8 mouse cellular contexts compared by ENCODE assay signal in genomic region chr8:71628396-71629095, GRCm38 (mm10). TPM values are rescaled to one million over a fixed set of nuclear protein-coding genes. Genes with fewer than 3 reads are reported as not detected.
A peak's percentile ranks its signal among the peaks of the same experiment; 100 is the strongest.
DNase-seq lines count a peak whose midpoint lies in the region; ATAC-seq and TF ChIP-seq lines count a peak whose summit lies in the region.

No protein-coding gene starts in this region.

- H3K4me2 ChIP-seq in heart, embryonic 13.5 days: peak overlapping the region; percentile 91
- peak overlapping the region; percentile 90 for H3K4me2 ChIP-seq in hindbrain, embryonic 13.5 days

- TF ChIP-seq CTCF in MEL (IDR thresholded peaks at IDR 0.05 in 2 of 3, conservative IDR thresholded peaks at IDR 0.05 in 1 of 3; ENCODE audit: control insufficient read depth in 1 of 3, insufficient read depth in 1 of 3, low read depth in 2 of 3, low read length in 3 of 3, poor library complexity in 1 of 3, severe bottlenecking in 1 of 3): no peak

- H3K9ac ChIP-seq in heart, embryonic 13.5 days: peak overlapping the region; percentile 80
- peak overlapping the region; percentile 68 for H3K9ac ChIP-seq in MEL (ENCODE audit: control insufficient read depth, low read depth, low read length, poor library complexity, severe bottlenecking)
- H3K9ac ChIP-seq in hindbrain, embryonic 13.5 days: peak overlapping the region; percentile 80

- peaks cover 42% of the 10 kb centered on the region for H3K27me3 ChIP-seq in heart, embryonic 13.5 days (replicated peaks)
- no peaks in the 10 kb centered on the region for H3K27me3 ChIP-seq in MEL (ENCODE audit: control insufficient read depth in 1 of 2, insufficient read depth in 2 of 2, low read length in 2 of 2)
- peaks cover 36% of the 10 kb centered on the region for H3K27me3 ChIP-seq in hindbrain, embryonic 13.5 days
- H3K27me3 ChIP-seq in midbrain, embryonic 10.5 days (ENCODE audit: low read depth, poor library complexity, severe bottlenecking): peaks cover 46% of the 10 kb centered on the region

- H3K4me1 ChIP-seq in heart, embryonic 13.5 days: peaks cover 30% of the 10 kb centered on the region
- peaks cover 2 to 35% of the 10 kb centered on the region in 2 experiments; a peak in 3 of 4 replicates for H3K4me1 ChIP-seq in MEL (ENCODE audit: control insufficient read depth in 1 of 2, insufficient read depth in 2 of 2, low read length in 2 of 2)
- H3K4me1 ChIP-seq in hindbrain, embryonic 13.5 days (replicated peaks): peaks cover 19% of the 10 kb centered on the region
- peaks cover 36% of the 10 kb centered on the region for H3K4me1 ChIP-seq in midbrain, embryonic 10.5 days

- peak overlapping the region; percentile 57 for H3K4me3 ChIP-seq in heart, embryonic 13.5 days
- peak overlapping the region; percentile 64 to 88 for H3K4me3 ChIP-seq in MEL (ENCODE audit: control insufficient read depth in 1 of 2, insufficient read depth in 1 of 2, low read depth in 2 of 2, low read length in 2 of 2)
- H3K4me3 ChIP-seq in hindbrain, embryonic 13.5 days: peak overlapping the region; percentile 47
- peak overlapping the region; percentile 66 for H3K4me3 ChIP-seq in midbrain, embryonic 10.5 days

- peak overlapping the region; percentile 82 for H3K27ac ChIP-seq in heart, embryonic 13.5 days (replicated peaks)
- no peak overlapping the region for H3K27ac ChIP-seq in MEL (ENCODE audit: control insufficient read depth, low read depth, low read length)
- peak overlapping the region; percentile 86 for H3K27ac ChIP-seq in hindbrain, embryonic 13.5 days
- peak overlapping the region; percentile 83 for H3K27ac ChIP-seq in midbrain, embryonic 10.5 days (replicated peaks)

- H3K9me3 ChIP-seq in heart, embryonic 13.5 days: peaks cover 17% of the 10 kb centered on the region
- no peaks in the 10 kb centered on the region for H3K9me3 ChIP-seq in MEL (replicated peaks; ENCODE audit: insufficient read depth, low read length)
- no peaks in the 10 kb centered on the region; the same call in 1 of the 2 replicates for H3K9me3 ChIP-seq in hindbrain, embryonic 13.5 days
- H3K9me3 ChIP-seq in midbrain, embryonic 10.5 days (replicated peaks): peaks cover 16% of the 10 kb centered on the region

- no peaks in the 10 kb centered on the region; the same call in 1 of the 2 replicates for H3K79me2 ChIP-seq in MEL (ENCODE audit: control insufficient read depth, insufficient read depth, low read length, poor library complexity)

- DNase-seq in heart, adult 11 months: no peak
- DNase-seq in MEL (ENCODE audit: low read depth, low spot score): peak; percentile 62
- DNase-seq in midbrain, embryonic 10.5 days (ENCODE audit: low spot score): no peak
- no peak for DNase-seq in right cerebral cortex, postnatal 10 days (ENCODE audit: low spot score in 2 of 2)
- no peak for DNase-seq in left cerebral cortex, adult 8-10 months (ENCODE audit: low spot score in 2 of 2)

- TF ChIP-seq RAD21 in MEL (IDR thresholded peaks at IDR 0.05; ENCODE audit: low read depth, low read length): no peak

- 8% methylated on average over 16 of the region's 16 CpGs for WGBS in heart, embryonic 13.5 days
- 8% methylated on average over 16 of the region's 16 CpGs for WGBS in hindbrain, embryonic 13.5 days
- WGBS in midbrain, embryonic 10.5 days: 9% methylated on average over 16 of the region's 16 CpGs

- peaks cover 30% of the 10 kb centered on the region for H3K36me3 ChIP-seq in heart, embryonic 13.5 days
- H3K36me3 ChIP-seq in MEL (ENCODE audit: control insufficient read depth in 1 of 2, insufficient read depth in 2 of 2, low read length in 2 of 2): peaks cover 0 to 12% of the 10 kb centered on the region in 2 experiments; a peak in 2 of 4 replicates
- peaks cover 32% of the 10 kb centered on the region for H3K36me3 ChIP-seq in hindbrain, embryonic 13.5 days
- peaks cover 28% of the 10 kb centered on the region for H3K36me3 ChIP-seq in midbrain, embryonic 10.5 days

- TF ChIP-seq POLR2A in MEL (IDR thresholded peaks at IDR 0.05; ENCODE audit: control insufficient read depth in 1 of 2, insufficient read depth in 1 of 2, low read depth in 1 of 2, low read length in 2 of 2, poor library complexity in 1 of 2): no peak

- no peak for ATAC-seq in heart, embryonic 13.5 days (ENCODE audit: extremely low read depth, insufficient number of reproducible peaks, low FRiP score, low TSS enrichment)
- ATAC-seq in hindbrain, embryonic 13.5 days (ENCODE audit: low FRiP score): no peak; the same call in 1 of the 2 replicates
- no peak for ATAC-seq in activated CD4-positive, CD25-positive, alpha-beta regulatory T cell, adult 4 months

- TF ChIP-seq EP300 in MEL (IDR thresholded peaks at IDR 0.05; ENCODE audit: low read depth in 1 of 2, low read length in 2 of 2): no peak

TF ChIP-seq in MEL, 35 proteins besides CTCF, POLR2A, EP300 and RAD21:
- peak; percentile 21; the same call in 1 of the 2 replicates for TF ChIP-seq MYC (IDR thresholded peaks at IDR 0.05; ENCODE audit: low read depth, low read length)
- TF ChIP-seq ELF1 (IDR thresholded peaks at IDR 0.05; ENCODE audit: low read depth, low read length): no peak
- TF ChIP-seq MXI1 (IDR thresholded peaks at IDR 0.05; ENCODE audit: low read depth, low read length): no peak
- TF ChIP-seq USF1 (IDR thresholded peaks at IDR 0.05; ENCODE audit: low read depth, low read length): peak; percentile 41; the same call in 1 of the 2 replicates
- no peak for TF ChIP-seq MAFK (IDR thresholded peaks at IDR 0.05; ENCODE audit: borderline replicate concordance, low read depth, low read length)
- no peak for TF ChIP-seq NRF1 (IDR thresholded peaks at IDR 0.05; ENCODE audit: insufficient read depth, low read depth, low read length, poor library complexity, severe bottlenecking)

RNA-seq across cellular contexts. Expression of gene Colgalt1, which starts 17.7 kb away (rescaled TPM):
- 54.8 and 58.3 TPM in 2 replicates for polyA plus RNA-seq in heart, embryonic 13.5 days (2015; fragmentation: Nextera tagmentation; extraction: Ambion mirVana)
- total RNA-seq in MEL (2012; rRNA removed): 37.8 and 50.9 TPM in 2 replicates
- 100 to 1,000 TPM in 1 of 2 experiments, 10 to 100 TPM in 1; 59.0 to 102 TPM for polyA plus RNA-seq in MEL (2012; ENCODE audit: insufficient read depth in 1 of 2, insufficient read length in 2 of 2, low read depth in 1 of 2, low replicate concordance in 2 of 2, missing spikeins in 1 of 2)
- polyA plus RNA-seq in hindbrain, embryonic 13.5 days (2015; fragmentation: Nextera tagmentation; extraction: Ambion mirVana): 57.5 and 63.2 TPM in 2 replicates
- 51.2 and 52.8 TPM in 2 replicates for polyA plus RNA-seq in midbrain, embryonic 10.5 days (2016; fragmentation: Nextera tagmentation; extraction: Ambion mirVana)
- total RNA-seq in left cerebral cortex, adult 8-10 months (2022): 10 to 100 TPM; 38.6 to 51.4 (median 45.8) TPM
- 10 to 100 TPM; 10.5 to 11.4 TPM for polyA plus RNA-seq in activated CD4-positive, CD25-positive, alpha-beta regulatory T cell, adult 4 months (2017; shearing (Covaris generic))

RNA-seq across cellular contexts. Expression of gene Fam129c, which starts 31.1 kb away (rescaled TPM):
- polyA plus RNA-seq in heart, embryonic 13.5 days (2015; fragmentation: Nextera tagmentation; extraction: Ambion mirVana): 1.2 and 1.8 TPM in 2 replicates
- total RNA-seq in MEL (2012; rRNA removed): 3.8 and 7.6 TPM in 2 replicates
- polyA plus RNA-seq in MEL (2012; ENCODE audit: insufficient read depth in 1 of 2, insufficient read length in 2 of 2, low read depth in 1 of 2, low replicate concordance in 2 of 2, missing spikeins in 1 of 2): 1 to 10 TPM in 1 of 2 experiments, not detected in 1; 8.3 TPM
- 6.9 and 8.2 TPM in 2 replicates for polyA plus RNA-seq in hindbrain, embryonic 13.5 days (2015; fragmentation: Nextera tagmentation; extraction: Ambion mirVana)
- 4.5 and 5.4 TPM in 2 replicates for polyA plus RNA-seq in midbrain, embryonic 10.5 days (2016; fragmentation: Nextera tagmentation; extraction: Ambion mirVana)
- total RNA-seq in left cerebral cortex, adult 8-10 months (2022): 1 to 10 TPM; 1.2 to 3.5 (median 2.3) TPM
- 1 to 10 TPM; 1.9 to 3.9 TPM for polyA plus RNA-seq in activated CD4-positive, CD25-positive, alpha-beta regulatory T cell, adult 4 months (2017; shearing (Covaris generic))

RNA-seq across cellular contexts. Expression of gene Pgls, which starts 36.6 kb away (rescaled TPM):
- 169 and 172 TPM in 2 replicates for polyA plus RNA-seq in heart, embryonic 13.5 days (2015; fragmentation: Nextera tagmentation; extraction: Ambion mirVana)
- total RNA-seq in MEL (2012; rRNA removed): 219 and 257 TPM in 2 replicates
- polyA plus RNA-seq in MEL (2012; ENCODE audit: insufficient read depth in 1 of 2, insufficient read length in 2 of 2, low read depth in 1 of 2, low replicate concordance in 2 of 2, missing spikeins in 1 of 2): 100 to 1,000 TPM in 1 of 2 experiments, not detected in 1; 225 TPM
- polyA plus RNA-seq in hindbrain, embryonic 13.5 days (2015; fragmentation: Nextera tagmentation; extraction: Ambion mirVana): 197 and 204 TPM in 2 replicates
- 248 and 261 TPM in 2 replicates for polyA plus RNA-seq in midbrain, embryonic 10.5 days (2016; fragmentation: Nextera tagmentation; extraction: Ambion mirVana)
- 10 to 100 TPM; 28.7 to 31.1 (median 29.3) TPM for total RNA-seq in left cerebral cortex, adult 8-10 months (2022)
- polyA plus RNA-seq in activated CD4-positive, CD25-positive, alpha-beta regulatory T cell, adult 4 months (2017; shearing (Covaris generic)): 10 to 100 TPM; 77.4 to 87.4 TPM

RNA-seq across cellular contexts. Expression of gene Unc13a, which starts 43.0 kb away (rescaled TPM):
- polyA plus RNA-seq in heart, embryonic 13.5 days (2015; fragmentation: Nextera tagmentation; extraction: Ambion mirVana): 0.39 and 0.40 TPM in 2 replicates
- 0.81 and 0.92 TPM in 2 replicates for total RNA-seq in MEL (2012; rRNA removed)
- polyA plus RNA-seq in MEL (2012; ENCODE audit: insufficient read depth in 1 of 2, insufficient read length in 2 of 2, low read depth in 1 of 2, low replicate concordance in 2 of 2, missing spikeins in 1 of 2): 1 to 10 TPM in 1 of 2 experiments, not detected in 1; 3.6 TPM
- 18.0 and 18.9 TPM in 2 replicates for polyA plus RNA-seq in hindbrain, embryonic 13.5 days (2015; fragmentation: Nextera tagmentation; extraction: Ambion mirVana)
- 4.6 and 8.1 TPM in 2 replicates for polyA plus RNA-seq in midbrain, embryonic 10.5 days (2016; fragmentation: Nextera tagmentation; extraction: Ambion mirVana)
- total RNA-seq in left cerebral cortex, adult 8-10 months (2022): 100 to 1,000 TPM; 237 to 269 (median 246) TPM
- polyA plus RNA-seq in activated CD4-positive, CD25-positive, alpha-beta regulatory T cell, adult 4 months (2017; shearing (Covaris generic)): under 1 TPM; 0.37 to 0.93 TPM

RNA-seq across cellular contexts. Expression of gene Jak3, which starts 47.5 kb away (rescaled TPM):
- polyA plus RNA-seq in heart, embryonic 13.5 days (2015; fragmentation: Nextera tagmentation; extraction: Ambion mirVana): 7.6 and 7.7 TPM in 2 replicates
- 4.2 and 5.1 TPM in 2 replicates for total RNA-seq in MEL (2012; rRNA removed)
- polyA plus RNA-seq in MEL (2012; ENCODE audit: insufficient read depth in 1 of 2, insufficient read length in 2 of 2, low read depth in 1 of 2, low replicate concordance in 2 of 2, missing spikeins in 1 of 2): 10 to 100 TPM in 1 of 2 experiments, not detected in 1; 12.4 TPM
- polyA plus RNA-seq in hindbrain, embryonic 13.5 days (2015; fragmentation: Nextera tagmentation; extraction: Ambion mirVana): 3.5 TPM in 2 replicates
- 2.8 and 3.7 TPM in 2 replicates for polyA plus RNA-seq in midbrain, embryonic 10.5 days (2016; fragmentation: Nextera tagmentation; extraction: Ambion mirVana)
- 1 to 10 TPM; 4.4 to 7.3 (median 6.1) TPM for total RNA-seq in left cerebral cortex, adult 8-10 months (2022)
- polyA plus RNA-seq in activated CD4-positive, CD25-positive, alpha-beta regulatory T cell, adult 4 months (2017; shearing (Covaris generic)): 10 to 100 TPM; 18.6 to 41.7 TPM
